Mouse (Mus musculus) erythroblast, embryonic 14.5 days (primary cell): ENCODE results near the gene Myo15.

Experiments
- GATA1 ChIP-seq: IDR thresholded peaks from 2 replicates; pipeline ENCODE4 v1.6.1; 2012; ENCODE audit warnings: low read length, inconsistent platforms, mixed read lengths
- TAL1 ChIP-seq: IDR thresholded peaks from 3 replicates; pipeline ENCODE4 v1.6.1; 2012; ENCODE audit warnings: low read length, inconsistent platforms, mixed read lengths

DNA sequence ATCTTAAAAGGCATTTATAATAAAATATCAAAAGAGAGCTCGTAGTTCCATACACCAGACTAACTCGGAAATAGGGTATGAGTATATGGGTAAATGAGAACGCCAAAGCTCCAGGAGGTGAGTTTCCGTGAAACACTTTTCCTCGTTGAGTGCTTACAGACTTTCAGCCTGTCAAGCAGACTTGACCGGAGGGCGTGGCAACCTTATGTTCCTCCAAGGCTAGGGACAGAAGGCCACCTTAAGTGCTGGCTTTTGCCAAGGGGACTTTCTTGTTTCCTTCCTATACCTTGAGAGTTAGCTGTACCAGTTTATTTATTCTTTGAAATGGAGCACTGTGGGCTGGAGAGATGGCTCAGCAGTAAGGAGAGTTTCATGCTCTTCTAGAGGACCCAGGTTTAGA lies 29.0 kb upstream of the Myo15 start:
- TF ChIP-seq GATA1, result no peak
- no peak for TF ChIP-seq TAL1
